Mouse (Mus musculus) embryonic fibroblast, embryonic 13.5 days (primary cell): ENCODE measurements around the gene Golt1b. TPM values are rescaled to one million over a fixed set of nuclear protein-coding genes. Genes with fewer than 3 reads are reported as not detected.

Experiments
- H3K27ac ChIP-seq: 2 replicates; pipeline ENCODE4 v1.5.1; 2012; ENCODE audit warnings: low read length, control low read depth, inconsistent platforms; ENCODE audit not compliant: insufficient read depth
- H3K4me1 ChIP-seq: 2 replicates; pipeline ENCODE4 v1.6.1; 2011; ENCODE audit warnings: low read length; ENCODE audit not compliant: control insufficient read depth, insufficient read depth
- H3K4me3 ChIP-seq: 2 replicates; pipeline ENCODE4 v1.5.1; 2011; ENCODE audit warnings: mild to moderate bottlenecking, control low read depth, low read length; ENCODE audit not compliant: insufficient read depth
- CTCF ChIP-seq: IDR thresholded peaks from 2 replicates; pipeline ENCODE4 v1.5.1; 2011; ENCODE audit warnings: mild to moderate bottlenecking, control low read depth, low read length, moderate library complexity, borderline replicate concordance; ENCODE audit not compliant: insufficient read depth
- POLR2A ChIP-seq: IDR thresholded peaks from 2 replicates; pipeline ENCODE4 v1.6.1; 2011; ENCODE audit warnings: low read depth, mild to moderate bottlenecking, control low read depth, low read length, moderate library complexity
- polyA plus RNA-seq: library from polyadenylated mRNA; stranded (reverse); fragments of >200 nt; gene quantifications from 2 replicates; pipeline ENCODE4 v1.2.4, GENCODE M21; 2011; ENCODE audit warnings: low read depth; ENCODE audit not compliant: missing spikeins, insufficient read length

Golt1b gene
- polyA plus RNA-seq, 1 experiment: 88.1 TPM

DNA sequence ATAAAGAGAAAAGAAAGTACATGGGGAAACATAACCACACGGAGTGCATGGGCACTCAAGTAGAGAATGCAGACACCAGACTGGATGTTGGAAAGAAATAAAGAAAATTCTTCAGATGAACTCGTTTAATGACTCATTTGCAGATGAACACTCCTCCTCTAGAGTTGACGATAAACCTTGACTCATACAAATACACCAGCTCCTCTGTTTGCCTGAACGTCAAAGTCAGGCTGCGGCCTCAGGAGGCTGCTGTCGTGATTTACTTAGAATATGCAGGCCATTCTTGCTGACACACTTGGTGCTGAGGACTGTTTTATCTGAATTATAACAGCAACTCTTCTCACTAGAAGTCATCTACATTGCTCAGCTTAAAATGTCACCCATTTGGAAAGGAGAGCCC, 25.0 kb upstream of the Golt1b start:
- no peak overlapping the region for H3K4me3 ChIP-seq
- TF ChIP-seq CTCF: no peak
- no peak for TF ChIP-seq POLR2A
- peaks cover 8% of the 10 kb centered on the region for H3K4me1 ChIP-seq
- H3K27ac ChIP-seq: no peak overlapping the region

DNA sequence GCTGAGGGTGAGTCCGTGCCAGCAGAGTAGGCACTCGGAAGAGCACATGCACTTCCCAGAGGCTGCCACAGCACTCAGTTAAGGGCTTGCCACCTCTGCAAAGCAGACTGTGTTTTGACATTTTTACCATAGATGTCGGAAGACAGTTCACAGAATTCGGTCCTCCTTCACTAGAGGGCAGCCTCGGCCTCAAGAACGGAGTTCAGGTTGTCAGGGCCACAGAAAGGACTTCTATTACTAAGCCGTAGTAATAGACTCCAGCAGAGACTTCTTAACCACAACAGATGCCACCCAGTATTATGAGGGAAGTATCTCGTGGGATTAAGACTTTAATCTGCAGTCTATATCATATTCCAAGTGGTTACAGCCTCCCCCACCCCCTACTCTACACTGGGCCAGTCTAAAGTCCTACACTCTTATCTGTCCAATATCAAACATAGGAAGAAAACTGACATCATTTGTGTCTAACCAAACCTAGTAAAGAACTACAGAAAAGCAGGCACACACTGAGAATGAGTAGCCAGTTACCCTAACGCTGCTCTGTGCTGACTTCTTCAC, 23.9 kb upstream of the Golt1b start:
- peaks cover 12% of the 10 kb centered on the region for H3K4me1 ChIP-seq
- no peak overlapping the region for H3K27ac ChIP-seq
- H3K4me3 ChIP-seq: no peak overlapping the region
- no peak for TF ChIP-seq POLR2A
- peak; percentile 57; the same call in 1 of the 2 replicates for TF ChIP-seq CTCF

DNA sequence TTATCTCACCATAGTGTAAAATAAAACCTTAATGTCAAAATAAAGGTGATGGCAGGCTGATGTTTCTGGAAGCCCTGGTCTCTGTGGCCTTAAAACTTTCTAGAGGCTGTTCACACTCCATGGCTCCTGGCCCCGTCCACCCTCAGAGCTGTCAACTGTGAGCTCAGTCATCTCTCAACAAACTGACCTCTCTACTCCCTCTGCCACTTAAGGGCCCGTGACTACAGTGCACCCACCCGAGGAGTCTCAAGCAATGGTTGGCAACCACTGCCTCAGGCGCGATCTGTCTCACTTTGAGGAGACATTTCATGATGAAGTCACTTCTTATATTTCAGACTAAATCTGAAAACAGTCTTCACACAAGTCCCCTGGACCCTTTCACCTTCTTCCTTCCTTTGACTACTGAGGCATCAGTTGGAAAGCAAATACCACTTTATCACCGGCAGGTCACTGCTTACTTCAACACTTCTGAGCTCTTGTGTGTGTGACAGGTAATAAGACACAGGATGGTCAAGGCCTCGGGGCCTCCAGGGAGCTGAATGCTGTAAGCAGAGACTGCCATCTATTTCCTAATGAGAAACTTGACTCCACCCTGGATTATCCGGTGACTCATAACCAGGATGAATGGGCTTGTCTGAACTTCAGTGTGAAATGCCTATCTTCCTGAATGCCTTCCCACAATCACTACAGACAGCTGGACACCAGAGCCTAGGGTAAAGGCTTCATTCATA, 21.1 kb upstream of the Golt1b start:
- H3K4me3 ChIP-seq: no peak overlapping the region
- H3K4me1 ChIP-seq: peaks cover 16% of the 10 kb centered on the region
- TF ChIP-seq CTCF (no peak), POLR2A (no peak)
- H3K27ac ChIP-seq: peak overlapping the region; percentile 55

DNA sequence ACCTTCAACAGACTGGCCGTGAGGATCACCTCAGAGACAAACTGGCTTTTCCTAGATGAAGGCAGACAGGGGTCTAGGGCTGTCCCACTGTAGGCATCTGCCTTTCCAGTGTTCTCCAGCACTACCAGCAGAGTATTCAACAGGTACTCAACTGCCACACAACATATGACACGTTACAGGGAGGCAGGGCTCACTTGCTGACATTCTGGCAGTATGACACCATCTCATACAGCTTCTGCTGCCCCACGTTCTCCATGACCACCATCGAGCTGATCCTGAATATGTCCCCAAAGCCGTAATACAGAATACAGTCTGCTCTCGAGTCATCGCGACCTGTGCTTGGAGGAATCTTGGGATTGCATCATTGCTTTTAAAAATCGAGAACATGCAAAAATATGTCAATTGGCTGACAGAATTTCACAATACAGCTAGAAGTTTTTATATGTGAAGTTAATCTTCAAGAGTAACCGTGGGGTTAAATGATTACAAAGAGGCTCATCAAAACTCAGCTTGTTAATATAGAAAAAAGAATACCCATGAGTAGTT, 20.5 kb upstream of the Golt1b start:
- H3K27ac ChIP-seq: peak overlapping the region; percentile 34
- TF ChIP-seq CTCF (no peak), POLR2A (no peak)
- H3K4me3 ChIP-seq: no peak overlapping the region
- H3K4me1 ChIP-seq: peaks cover 16% of the 10 kb centered on the region

DNA sequence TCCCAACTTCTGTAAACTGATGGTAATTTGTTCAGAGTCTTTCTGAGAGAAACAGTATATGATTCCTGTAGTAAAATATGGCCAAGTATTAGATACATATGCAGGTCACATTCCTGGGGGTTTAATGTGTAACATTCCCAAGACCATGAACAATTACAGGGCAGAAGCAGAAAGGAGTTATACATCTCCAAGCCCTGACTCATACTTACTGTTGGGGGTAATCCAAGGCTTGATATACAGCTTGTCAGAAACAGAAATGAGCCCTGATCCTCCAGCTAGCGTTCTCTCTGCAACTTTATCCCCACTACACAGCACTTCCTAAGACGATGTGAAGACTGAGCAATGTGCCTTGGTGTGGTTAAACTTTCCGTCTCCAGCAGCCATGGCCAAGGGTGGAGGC, 19.5 kb upstream of the Golt1b start:
- H3K4me3 ChIP-seq: no peak overlapping the region
- no peak for TF ChIP-seq CTCF
- TF ChIP-seq POLR2A: no peak; the same call in 1 of the 2 replicates
- peak overlapping the region; percentile 96 for H3K27ac ChIP-seq
- H3K4me1 ChIP-seq: peaks cover 16% of the 10 kb centered on the region

DNA sequence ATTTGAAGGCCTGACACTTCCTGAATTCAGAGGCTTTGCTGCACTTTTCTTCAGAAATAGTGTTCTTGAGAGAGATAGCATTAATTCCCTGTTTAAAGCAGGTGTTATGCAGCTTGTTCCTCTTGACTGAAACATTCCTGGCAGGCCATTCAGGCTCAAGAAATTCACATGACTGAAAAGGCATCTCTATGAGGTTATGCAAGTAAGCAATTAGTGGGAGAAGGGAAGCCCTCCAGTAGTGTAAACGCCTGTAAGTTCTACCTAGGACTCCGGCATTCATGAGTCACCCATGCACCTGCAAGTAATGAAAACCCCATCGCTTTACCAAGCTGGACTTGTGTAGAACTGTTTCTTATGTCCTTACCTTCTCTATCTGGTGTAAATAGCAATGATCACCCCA, 17.5 kb upstream of the Golt1b start:
- TF ChIP-seq POLR2A (no peak), CTCF (no peak)
- H3K4me1 ChIP-seq: peaks cover 16% of the 10 kb centered on the region

DNA sequence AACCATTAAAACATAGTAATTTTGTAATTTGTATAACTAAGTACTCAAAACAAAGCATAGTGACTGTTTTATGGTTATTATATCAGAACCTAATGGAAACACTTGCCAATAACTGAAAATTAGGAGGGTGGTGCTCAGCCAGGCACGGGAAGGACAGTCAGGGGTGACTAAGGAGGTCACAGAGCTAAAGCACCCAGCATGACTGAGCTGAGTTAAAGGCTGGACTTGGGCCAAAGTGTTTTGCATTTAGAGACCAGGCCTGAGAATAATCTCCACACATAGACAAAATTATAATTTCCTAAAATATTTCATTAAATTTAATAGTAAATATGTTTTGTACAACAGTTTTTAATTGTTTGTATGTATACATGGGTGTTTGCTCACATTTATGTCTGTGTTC, 9.9 kb upstream of the Golt1b start:
- TF ChIP-seq POLR2A (no peak), CTCF (no peak)
- H3K4me1 ChIP-seq: no peaks in the 10 kb centered on the region

More for the DNA sequence above, 17.5 kb upstream of the Golt1b start:
- H3K4me3 ChIP-seq: no peak overlapping the region
- H3K27ac ChIP-seq: no peak overlapping the region

DNA sequence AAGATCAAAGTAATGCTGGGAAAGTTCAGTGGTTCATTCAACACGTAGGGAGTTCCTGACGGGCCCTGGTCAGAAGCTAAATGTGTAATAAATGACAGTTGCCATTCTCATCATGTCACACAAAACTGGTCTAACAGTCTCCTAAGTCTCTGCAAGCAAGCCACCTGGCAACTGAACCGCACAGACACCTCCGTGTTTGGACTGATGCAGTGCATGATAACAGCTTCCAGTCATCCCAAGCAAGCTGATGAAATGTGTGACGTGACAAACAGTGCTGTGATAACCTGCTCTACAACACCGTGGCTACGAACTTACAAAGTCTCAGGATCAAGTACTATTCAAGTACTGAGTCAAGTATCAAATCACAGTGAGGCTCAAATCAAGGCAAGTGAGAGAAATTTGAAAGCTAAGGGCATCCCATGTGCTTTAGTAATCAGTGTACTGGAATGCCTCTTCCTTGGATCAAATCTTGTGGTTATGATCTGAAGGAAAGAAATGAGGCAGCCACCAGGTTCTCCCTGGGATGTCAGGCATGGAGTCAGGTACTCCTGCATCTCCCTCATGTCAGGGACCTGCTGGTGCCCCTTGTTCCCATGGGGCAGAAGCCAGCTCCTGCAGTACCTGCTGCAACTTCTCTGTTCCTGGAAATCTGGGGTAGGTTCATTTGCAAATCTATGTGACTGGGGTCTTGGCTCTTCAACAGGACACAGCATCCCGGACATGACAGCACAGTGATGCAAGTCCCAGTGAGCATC, 8.3 kb upstream of the Golt1b start:
- H3K4me3 ChIP-seq: no peak overlapping the region
- no peaks in the 10 kb centered on the region for H3K4me1 ChIP-seq
- TF ChIP-seq CTCF (no peak), POLR2A (no peak)
- H3K27ac ChIP-seq: no peak overlapping the region

More for the DNA sequence above, 9.9 kb upstream of the Golt1b start:
- H3K27ac ChIP-seq: no peak overlapping the region
- no peak overlapping the region for H3K4me3 ChIP-seq

DNA sequence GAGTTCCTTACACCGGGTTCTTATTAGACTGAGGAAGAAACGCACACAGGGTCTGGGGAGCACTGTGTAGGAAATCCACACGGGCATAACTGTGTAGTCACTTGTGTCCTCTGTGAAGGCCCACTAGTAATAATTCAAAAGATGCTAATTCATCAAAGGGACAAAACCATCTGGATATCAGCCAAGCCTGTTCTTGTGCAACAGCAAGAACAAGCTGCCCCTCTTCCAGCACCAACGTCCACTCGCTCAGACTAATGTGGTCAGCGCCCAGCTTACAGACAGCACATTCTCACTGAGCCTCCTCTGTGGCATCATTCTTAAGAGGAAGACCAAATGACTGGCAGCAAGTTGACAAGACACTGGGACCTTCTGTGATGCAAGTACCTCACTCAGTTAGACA, 7.1 kb upstream of the Golt1b start:
- H3K4me3 ChIP-seq: no peak overlapping the region
- H3K4me1 ChIP-seq: no peaks in the 10 kb centered on the region
- TF ChIP-seq CTCF (no peak), POLR2A (no peak)
- H3K27ac ChIP-seq: no peak overlapping the region
